Mouse (Mus musculus) forebrain, embryonic 12.5 days (tissue): ENCODE results near the gene Bag5. TPM values are rescaled to one million over a fixed set of nuclear protein-coding genes. Genes with fewer than 3 reads are reported as not detected.
A peak's percentile ranks its signal among the peaks of the same experiment; 100 is the strongest.

ENCODE experiments used
- ATAC-seq: fragments of 200-750 bp; cut with Nextera tagmentation; 2 replicates; pipeline ENCODE4 v1.8.0; 2017; ENCODE audit warnings: moderate TSS enrichment; ENCODE audit not compliant: low FRiP score
- H3K27ac ChIP-seq: fragments of 300-500 bp; sonication (generic); 2 replicates; pipeline ENCODE4 v1.5.1; 2016; ENCODE audit warnings: mild to moderate bottlenecking
- H3K27me3 ChIP-seq: fragments of 300-500 bp; sonication (generic); 2 replicates; pipeline ENCODE4 v1.6.1; 2016; ENCODE audit warnings: mild to moderate bottlenecking
- H3K36me3 ChIP-seq: fragments of 300-500 bp; sonication (generic); replicated peaks from 2 replicates; pipeline ENCODE4 v1.6.1; 2016; ENCODE audit warnings: mild to moderate bottlenecking
- H3K4me1 ChIP-seq: fragments of 300-500 bp; sonication (generic); 2 replicates; pipeline ENCODE4 v1.6.1; 2016
- H3K4me2 ChIP-seq: fragments of 300-500 bp; sonication (generic); 2 replicates; pipeline ENCODE4 v1.6.1; 2016; ENCODE audit warnings: mild to moderate bottlenecking, moderate library complexity
- H3K4me3 ChIP-seq: fragments of 300-500 bp; sonication (generic); replicated peaks from 2 replicates; pipeline ENCODE4 v1.5.1; 2016; ENCODE audit warnings: mild to moderate bottlenecking
- H3K9ac ChIP-seq: fragments of 300-500 bp; sonication (generic); 2 replicates; pipeline ENCODE4 v1.6.1; 2016; ENCODE audit warnings: mild to moderate bottlenecking
- H3K9me3 ChIP-seq: fragments of 300-500 bp; sonication (generic); 2 replicates; pipeline ENCODE4 v1.6.1; 2016
- WGBS: fragments of 180-500 bp; shearing (Covaris S2); methylation state at CpG from one replicate; pipeline ENCODE4 v1.1.7; 2016; 5-methylcytosine and 5-hydroxymethylcytosine counted together
- polyA plus RNA-seq: library from polyadenylated mRNA; unstranded; fragments of >200 nt; fragmentation: Nextera tagmentation; extraction: Ambion mirVana; gene quantifications from 2 replicates; pipeline ENCODE4 v1.2.1, GENCODE M21; 2016

Gene Bag5
- 59.0 and 62.7 TPM in 2 replicates for polyA plus RNA-seq

DNA sequence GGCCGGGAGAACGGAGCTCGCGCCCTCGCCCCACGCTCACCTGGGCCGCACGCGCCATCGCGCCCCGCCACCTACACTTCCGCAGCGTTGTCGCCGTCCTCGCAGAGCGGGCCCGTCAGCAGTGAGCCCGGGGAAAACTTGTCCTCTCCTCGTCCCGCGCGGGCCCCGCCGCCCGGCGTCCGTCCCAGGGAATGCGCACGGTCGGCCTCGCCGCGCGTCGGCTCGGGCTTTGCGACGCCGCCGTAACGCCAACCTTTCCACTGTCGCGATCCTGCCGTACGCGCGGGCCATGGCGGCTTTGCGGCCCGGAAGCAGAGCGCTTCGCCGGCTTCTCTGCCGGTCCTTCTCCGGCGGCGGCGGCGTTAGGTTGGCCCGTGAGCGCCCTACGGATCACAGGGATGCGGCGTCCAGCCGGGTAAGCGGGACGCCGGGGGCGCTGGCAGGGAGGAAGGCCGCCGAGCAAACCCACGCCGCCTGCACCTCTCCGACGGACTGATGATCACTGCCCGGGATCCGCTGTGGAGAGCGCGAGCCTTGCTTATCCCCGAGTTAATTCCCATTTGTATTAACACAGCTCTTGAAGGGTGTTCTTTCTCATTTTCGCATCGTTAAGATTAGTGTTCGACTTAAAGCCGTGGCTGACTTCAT, at the start of gene Bag5, which contains the start of gene Apopt1:
TSS of gene Bag5 (minus strand) at position 254 of the 648 bp plus-strand sequence.
TSS of gene Apopt1 (plus strand) at position 258 of the 648 bp plus-strand sequence.
- H3K9me3 ChIP-seq, result no peaks in the 10 kb centered on the region
- peaks cover 42% of the 10 kb centered on the region for H3K36me3 ChIP-seq
- H3K27ac ChIP-seq, result peak within 1 kb of the TSS; percentile 83
- H3K4me3 ChIP-seq, result peak within 1 kb of the TSS; percentile 97
- H3K4me1 ChIP-seq, result peaks cover 27% of the 10 kb centered on the region
- peak within 1 kb of the TSS; percentile 93 for H3K4me2 ChIP-seq
- no peaks in the 10 kb centered on the region for H3K27me3 ChIP-seq
- ATAC-seq, result peak; percentile 96
- WGBS, result under 1% methylated on average over 85 of the region's 86 CpGs
- peak within 1 kb of the TSS; percentile 95 for H3K9ac ChIP-seq

DNA sequence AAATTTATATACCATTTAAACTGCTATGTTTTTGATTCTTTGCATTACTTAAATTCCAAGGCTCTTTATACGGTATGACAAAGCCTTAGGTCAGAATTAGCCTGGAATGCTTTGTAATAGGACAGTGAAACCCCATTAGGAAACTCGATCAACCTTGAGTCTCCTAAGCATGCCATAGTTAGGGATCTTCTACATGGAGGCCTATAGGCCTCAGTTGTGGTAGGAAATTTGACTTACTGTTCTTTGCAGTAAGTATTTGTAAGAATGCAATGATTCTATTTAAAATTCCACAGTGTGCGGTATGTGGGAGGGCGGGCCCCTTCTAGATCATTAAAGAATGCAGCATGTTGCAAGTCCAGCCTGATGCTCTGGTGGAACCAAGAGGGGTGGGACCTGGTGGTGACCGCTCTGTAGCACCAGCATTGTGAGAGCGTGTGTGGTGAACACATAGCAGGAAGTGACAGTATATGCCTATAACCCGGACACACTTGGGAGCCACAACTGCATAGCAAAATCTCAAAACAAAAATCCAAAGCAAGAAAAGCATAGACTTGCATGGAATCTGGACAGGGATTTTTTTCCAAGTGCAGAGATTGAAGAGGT, 47.4 kb upstream of the Bag5 start:
- Histone ChIP-seq H3K27me3 (peaks cover 7% of the 10 kb centered on the region; the same call in 1 of the 2 replicates), H3K4me1 (peaks cover 57% of the 10 kb centered on the region), H3K4me2 (peak overlapping the region; percentile 97), H3K9me3 (no peaks in the 10 kb centered on the region), H3K4me3 (peak overlapping the region; percentile 96), H3K9ac (peak overlapping the region; percentile 5; the same call in 1 of the 2 replicates), H3K27ac (no peak overlapping the region), H3K36me3 (peaks cover 13% of the 10 kb centered on the region)
- no peak for ATAC-seq
- 72% methylated on average over 7 of the region's 7 CpGs for WGBS

DNA sequence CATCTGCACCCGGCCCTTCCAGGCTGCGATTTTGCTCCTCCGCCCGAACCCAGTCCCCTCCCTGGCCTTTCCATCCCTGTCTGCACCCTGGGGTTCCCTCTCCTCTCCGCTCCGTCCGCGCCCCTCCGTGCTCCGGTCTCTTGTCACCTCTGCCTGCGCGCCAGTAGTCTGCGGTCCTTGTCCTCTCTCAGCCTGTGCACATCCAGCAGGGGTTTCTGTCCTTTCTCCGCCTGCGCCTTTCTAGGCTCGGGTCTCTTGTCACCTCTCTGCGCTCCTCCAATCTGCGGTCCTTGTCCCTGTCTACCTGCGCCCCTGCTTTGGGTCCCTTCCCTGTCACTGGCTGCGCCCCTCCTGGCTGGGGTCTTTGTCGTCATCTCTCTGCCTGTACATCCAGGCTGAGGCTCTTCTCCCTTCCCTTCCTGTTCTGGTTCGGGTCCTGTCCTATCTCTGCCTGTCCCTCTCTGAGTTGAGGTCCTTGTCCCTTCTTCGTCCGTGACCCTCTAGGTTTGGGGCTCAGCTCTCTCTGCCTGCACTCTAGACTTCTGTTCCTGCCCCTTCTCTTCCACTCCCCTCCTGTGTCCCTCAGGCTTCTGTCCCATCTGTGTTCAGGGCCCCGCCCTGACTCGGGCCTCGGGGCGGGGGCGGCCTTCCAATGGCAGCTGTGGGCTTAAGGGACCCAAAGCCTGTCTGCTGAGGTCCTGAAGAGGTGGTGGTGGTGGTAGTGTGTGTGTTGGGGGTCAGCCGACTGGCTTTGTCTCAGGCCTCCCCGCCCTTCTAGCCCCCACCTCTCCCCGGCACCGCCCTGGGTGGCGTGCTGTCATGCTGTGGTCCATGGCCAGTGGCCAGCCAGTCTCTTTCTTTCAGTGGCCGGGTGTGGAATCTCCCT, 46.4 kb upstream of the Bag5 start:
- WGBS, result under 1% methylated on average over 35 of the region's 35 CpGs
- H3K4me1 ChIP-seq, result peaks cover 50% of the 10 kb centered on the region

DNA sequence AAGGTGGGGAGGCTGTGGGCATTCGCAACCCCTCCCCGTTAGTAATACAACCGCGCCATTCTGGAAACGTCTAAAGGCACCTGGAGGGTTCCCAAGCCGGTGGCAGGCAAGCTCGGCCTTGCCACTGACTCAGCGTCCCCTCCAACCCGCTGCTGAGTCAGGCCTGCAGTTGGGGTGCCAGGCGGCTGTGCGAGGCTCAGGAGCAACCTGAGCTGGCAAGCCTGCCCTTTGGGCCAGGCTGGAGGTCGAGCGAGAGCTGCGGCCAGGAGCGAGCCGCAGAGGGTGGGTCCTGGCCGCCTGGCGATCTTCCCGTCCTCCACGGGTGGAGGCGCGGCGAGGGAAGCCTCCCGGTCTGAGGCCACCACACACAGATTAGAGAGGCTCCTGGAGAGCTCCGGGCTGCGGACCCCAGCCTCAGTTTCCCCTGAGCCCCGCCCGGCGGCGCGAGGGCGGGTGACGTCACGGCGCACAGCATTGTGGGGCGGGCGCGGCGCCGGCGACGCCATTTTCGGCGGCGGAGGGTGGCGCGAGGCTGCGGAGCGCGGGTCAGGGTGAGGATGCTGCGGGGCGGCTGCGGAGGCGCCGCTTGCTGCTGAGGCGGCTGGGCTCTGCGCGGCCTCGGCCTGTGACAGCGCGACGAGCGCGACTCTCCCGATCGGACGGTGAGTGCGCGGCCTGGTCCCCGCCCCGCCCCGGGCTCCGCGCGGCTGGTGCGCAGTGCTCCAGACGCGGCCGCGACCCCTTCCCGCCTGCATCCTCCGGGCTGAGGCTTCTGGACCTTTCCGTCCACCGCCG, 45.5 kb upstream of the Bag5 start, which contains the start of gene Klc1:
TSS of gene Klc1 (plus strand) at position 469 of the 795 bp plus-strand sequence.
- H3K4me1 ChIP-seq, result peaks cover 50% of the 10 kb centered on the region

More for the DNA sequence above, 46.4 kb upstream of the Bag5 start:
- Histone ChIP-seq H3K4me3 (peak overlapping the region; percentile 96), H3K4me2 (peak overlapping the region; percentile 97), H3K27ac (peak overlapping the region; percentile 94), H3K36me3 (peaks cover 13% of the 10 kb centered on the region), H3K27me3 (peaks cover 7% of the 10 kb centered on the region; the same call in 1 of the 2 replicates), H3K9me3 (no peaks in the 10 kb centered on the region), H3K9ac (peak overlapping the region; percentile 98)
- peak; percentile 72 for ATAC-seq

DNA sequence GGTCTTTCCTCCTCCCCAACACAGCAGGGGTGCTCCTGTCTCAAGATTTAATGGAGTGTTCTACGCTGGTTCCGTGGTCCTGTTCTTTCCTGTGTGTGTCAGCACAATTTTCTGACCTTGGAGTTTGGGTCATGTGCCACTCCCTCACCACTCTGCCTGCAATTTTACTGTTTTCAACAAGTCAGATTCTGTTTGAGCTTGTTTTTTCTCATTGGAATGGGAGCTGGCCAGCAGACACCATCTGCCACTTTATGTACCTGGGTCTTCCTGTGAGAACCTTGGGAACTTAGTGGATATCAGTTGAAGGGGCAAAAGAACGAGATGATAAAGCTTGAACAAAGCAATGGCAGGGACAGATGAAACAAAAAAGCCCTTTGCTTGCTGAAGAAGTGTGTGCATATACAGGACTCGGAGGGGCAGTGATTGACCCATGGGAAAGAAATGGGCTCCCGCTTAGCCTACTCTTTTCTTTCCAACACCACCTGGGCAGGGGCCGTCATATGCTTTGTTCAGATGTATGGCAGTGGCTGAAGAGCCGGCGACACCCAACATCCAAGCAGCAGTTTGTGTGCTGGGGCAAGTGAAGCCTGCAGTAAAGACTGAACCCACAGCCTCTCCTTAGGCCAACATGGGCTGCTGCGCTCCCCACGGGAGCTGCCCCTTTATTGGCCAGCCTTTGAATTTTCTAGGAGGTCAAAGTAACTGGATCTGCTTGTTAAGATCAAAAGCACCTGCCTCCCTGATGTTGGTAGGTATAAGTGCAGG, 44.7 kb upstream of the Bag5 start:
- Histone ChIP-seq H3K27ac (peak overlapping the region; percentile 94), H3K9me3 (no peaks in the 10 kb centered on the region), H3K4me3 (peak overlapping the region; percentile 96), H3K4me1 (peaks cover 42% of the 10 kb centered on the region), H3K4me2 (peak overlapping the region; percentile 97), H3K36me3 (peaks cover 4% of the 10 kb centered on the region), H3K9ac (peak overlapping the region; percentile 98), H3K27me3 (peaks cover 7% of the 10 kb centered on the region; the same call in 1 of the 2 replicates)
- WGBS, result 47% methylated on average over 10 of the region's 10 CpGs
- ATAC-seq, result no peak

More for the DNA sequence above, 45.5 kb upstream of the Bag5 start, which contains the start of gene Klc1:
- peaks cover 13% of the 10 kb centered on the region for H3K36me3 ChIP-seq
- H3K9ac ChIP-seq, result peak within 1 kb of the TSS; percentile 98
- ATAC-seq, result peak; percentile 79
- H3K4me3 ChIP-seq, result peak within 1 kb of the TSS; percentile 96
- WGBS, result under 1% methylated on average over 82 of the region's 85 CpGs
- H3K27me3 ChIP-seq, result peaks cover 7% of the 10 kb centered on the region; the same call in 1 of the 2 replicates
- peak within 1 kb of the TSS; percentile 94 for H3K27ac ChIP-seq
- H3K9me3 ChIP-seq, result no peaks in the 10 kb centered on the region
- H3K4me2 ChIP-seq, result peak within 1 kb of the TSS; percentile 97

DNA sequence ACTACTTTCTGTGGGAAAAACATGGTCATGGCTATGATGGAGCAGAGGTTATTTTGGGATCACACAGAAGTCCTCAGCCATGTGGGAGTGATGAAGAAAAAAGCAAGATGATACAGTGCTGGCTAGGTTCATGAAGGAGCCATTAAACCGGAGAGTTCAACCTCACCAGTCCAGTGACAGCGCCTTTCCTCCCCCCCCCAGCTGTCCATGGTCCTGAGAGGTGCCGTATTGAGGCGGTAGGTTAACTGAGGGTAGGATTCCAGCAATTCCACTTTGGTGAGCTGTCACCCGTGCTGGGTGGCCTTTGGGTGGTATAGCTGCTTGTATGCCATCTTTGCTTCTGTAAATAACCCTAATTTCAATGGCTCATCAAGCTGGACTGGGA, 43.6 kb upstream of the Bag5 start:
- no peak overlapping the region for H3K4me3 ChIP-seq
- H3K9me3 ChIP-seq, result no peaks in the 10 kb centered on the region
- no peak overlapping the region for H3K27ac ChIP-seq
- no peak for ATAC-seq
- no peak overlapping the region for H3K9ac ChIP-seq
- H3K4me1 ChIP-seq, result peaks cover 34% of the 10 kb centered on the region
- H3K27me3 ChIP-seq, result peaks cover 7% of the 10 kb centered on the region; the same call in 1 of the 2 replicates
- no peak overlapping the region for H3K4me2 ChIP-seq
- H3K36me3 ChIP-seq, result no peaks in the 10 kb centered on the region; the same call in 1 of the 2 replicates
- 52% methylated on average over 5 of the region's 5 CpGs for WGBS

DNA sequence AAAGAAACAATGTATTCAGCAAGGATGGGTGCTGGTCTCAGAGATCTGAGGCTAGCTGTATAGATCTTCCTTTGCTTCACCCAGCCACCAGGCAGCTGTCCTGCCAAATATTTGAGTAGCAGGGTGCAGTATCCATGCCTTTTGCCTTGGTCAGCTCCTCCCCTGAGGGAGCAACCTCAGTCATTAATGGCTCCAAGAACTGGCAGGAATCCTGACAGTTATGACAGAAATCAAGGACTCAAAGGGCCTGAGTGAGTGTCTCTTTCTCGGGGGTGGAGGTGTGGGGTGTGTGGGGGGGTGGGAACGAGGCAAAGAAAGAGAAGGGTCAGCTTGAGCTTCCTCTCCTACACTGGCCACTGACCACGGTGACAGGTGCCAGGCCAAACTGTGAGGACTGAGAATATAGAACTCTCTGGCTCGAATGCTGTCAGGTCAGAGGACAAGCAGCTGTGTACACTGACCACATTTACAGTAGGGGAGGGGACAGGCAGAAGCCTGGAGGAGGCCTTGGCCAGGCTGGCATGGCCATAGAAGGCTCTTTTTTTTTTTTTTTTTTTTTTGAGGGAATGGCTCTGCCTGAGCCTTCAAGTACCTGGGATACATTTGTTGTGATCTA, 43.1 kb upstream of the Bag5 start:
- WGBS, result 76% methylated on average over 4 of the region's 4 CpGs
- Histone ChIP-seq H3K27ac (no peak overlapping the region), H3K27me3 (peaks cover 7% of the 10 kb centered on the region; the same call in 1 of the 2 replicates), H3K36me3 (no peaks in the 10 kb centered on the region; the same call in 1 of the 2 replicates), H3K9me3 (no peaks in the 10 kb centered on the region), H3K4me3 (no peak overlapping the region), H3K9ac (no peak overlapping the region), H3K4me2 (no peak overlapping the region), H3K4me1 (peaks cover 30% of the 10 kb centered on the region)
- no peak for ATAC-seq

DNA sequence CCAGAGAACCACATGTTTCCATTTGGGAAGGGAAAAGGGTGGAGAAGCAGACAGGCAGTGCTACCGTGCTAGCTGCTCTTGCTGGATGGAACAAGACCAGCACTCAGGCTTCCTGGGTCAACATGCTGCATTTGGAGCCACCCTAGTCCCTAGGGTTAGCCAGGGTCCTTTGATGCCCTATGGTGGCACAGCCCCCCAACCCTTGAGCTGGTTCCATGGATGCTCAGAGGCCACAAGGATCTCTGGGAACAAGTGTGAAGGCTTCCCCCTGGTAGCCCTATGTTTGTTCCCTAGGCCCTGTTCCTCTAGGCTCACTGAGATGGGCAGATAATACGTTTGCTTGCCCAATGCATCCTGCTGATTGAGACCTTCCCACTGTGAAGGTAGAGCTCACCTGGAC, 42.2 kb upstream of the Bag5 start:
- H3K27ac ChIP-seq, result no peak overlapping the region
- no peak overlapping the region for H3K4me3 ChIP-seq
- no peak overlapping the region for H3K4me2 ChIP-seq
- peaks cover 7% of the 10 kb centered on the region; the same call in 1 of the 2 replicates for H3K27me3 ChIP-seq
- H3K36me3 ChIP-seq, result no peaks in the 10 kb centered on the region
- no peak overlapping the region for H3K9ac ChIP-seq
- no peaks in the 10 kb centered on the region for H3K9me3 ChIP-seq
- peaks cover 20% of the 10 kb centered on the region for H3K4me1 ChIP-seq
- no peak for ATAC-seq
- 73% methylated on average over 2 of the region's 2 CpGs for WGBS

DNA sequence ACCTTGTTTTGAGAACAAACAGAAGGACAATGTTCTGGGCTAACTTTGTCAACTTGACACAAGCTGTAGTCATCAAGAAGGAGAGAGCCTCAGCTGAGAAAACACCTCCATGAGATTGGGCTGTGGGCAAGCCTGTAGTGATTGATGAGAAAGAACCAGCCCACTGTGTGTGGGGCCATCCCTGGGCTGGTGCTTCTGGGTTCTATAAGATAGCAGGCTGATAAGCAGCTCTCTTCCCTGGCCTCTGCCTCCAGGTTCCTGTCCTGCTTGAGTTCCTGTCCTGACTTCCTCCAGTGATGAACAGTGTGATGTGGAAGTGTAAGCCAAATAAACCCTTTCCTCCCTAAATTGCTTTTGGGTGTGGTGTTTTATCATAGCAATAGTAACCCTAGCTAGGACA, 41.7 kb upstream of the Bag5 start:
- no peak overlapping the region for H3K9ac ChIP-seq
- no peak overlapping the region for H3K27ac ChIP-seq
- no peak overlapping the region for H3K4me3 ChIP-seq
- H3K27me3 ChIP-seq, result peaks cover 7% of the 10 kb centered on the region; the same call in 1 of the 2 replicates
- H3K4me1 ChIP-seq, result peaks cover 15% of the 10 kb centered on the region
- ATAC-seq, result no peak
- H3K9me3 ChIP-seq, result no peaks in the 10 kb centered on the region
- no peak overlapping the region for H3K4me2 ChIP-seq
- H3K36me3 ChIP-seq, result no peaks in the 10 kb centered on the region

DNA sequence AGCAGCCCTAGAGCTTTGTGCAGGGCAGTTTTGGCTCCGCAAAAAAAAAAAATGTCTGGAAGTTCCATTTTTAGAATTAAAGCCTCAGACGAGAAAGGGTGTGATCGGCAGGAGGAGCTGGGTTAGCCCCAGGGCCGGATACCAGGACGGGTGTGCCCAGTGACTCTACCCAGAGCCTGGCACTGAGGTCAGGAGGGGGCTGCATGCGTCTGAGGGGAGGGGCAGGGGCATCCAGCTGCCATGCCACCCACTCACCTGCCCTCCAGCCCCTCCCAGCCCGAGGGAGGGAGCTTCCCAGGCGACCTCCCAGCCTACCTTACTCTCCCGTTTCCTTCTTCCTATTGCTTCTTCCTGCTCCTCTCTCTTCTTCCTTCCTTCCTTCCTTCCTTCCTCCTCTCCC, 40.3 kb upstream of the Bag5 start:
- Histone ChIP-seq H3K4me2 (no peak overlapping the region), H3K36me3 (no peaks in the 10 kb centered on the region), H3K9ac (no peak overlapping the region), H3K9me3 (no peaks in the 10 kb centered on the region), H3K4me3 (no peak overlapping the region), H3K27me3 (peaks cover 7% of the 10 kb centered on the region; the same call in 1 of the 2 replicates), H3K4me1 (peaks cover 10% of the 10 kb centered on the region), H3K27ac (no peak overlapping the region)
- 68% methylated on average over 9 of the region's 9 CpGs for WGBS
- ATAC-seq, result no peak
